Mouse (Mus musculus): ENCODE measurements around the gene Olfr314. TPM values are rescaled to one million over a fixed set of nuclear protein-coding genes. Genes with fewer than 3 reads are reported as not detected.

The Olfr314 gene
- polyA plus RNA-seq (2017; shearing (Covaris generic)): under 1 TPM in 1 of 2 experiments, not detected in 1; 0.39 TPM

GRCm38 (mm10) chr11:58782480-58783089, at the start of gene Olfr314:
Olfr314 (plus strand) TSS chr11:58782952.

GRCm38 (mm10) chr11:58738792-58739262, 43.9 kb upstream of the Olfr314 start, which contains the start of gene Olfr317:
Olfr317 (minus strand) TSS chr11:58739212.

GRCm38 (mm10) chr11:58752434-58752833, 30.3 kb upstream of the Olfr314 start, which contains the start of gene Olfr316:
Olfr316 (plus strand) TSS chr11:58752734.

DNA sequence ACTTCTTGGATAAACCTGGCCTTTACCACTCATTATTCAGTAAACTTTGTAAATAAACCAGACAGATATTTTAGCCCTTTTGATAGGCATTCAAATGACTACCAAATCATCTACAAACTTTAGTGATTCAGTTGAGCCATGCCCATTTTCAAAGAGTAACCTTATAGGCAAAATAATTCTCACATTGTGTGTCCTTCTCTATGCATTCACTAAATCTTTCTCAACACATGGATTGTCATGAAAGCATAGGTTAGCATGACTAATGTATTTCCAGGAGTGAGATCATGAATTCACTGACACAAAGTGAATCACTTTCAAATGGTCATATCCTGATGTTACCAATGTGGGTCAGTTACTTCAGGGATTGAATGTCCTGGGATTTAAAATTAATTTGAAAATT, 9.9 kb upstream of the Olfr314 start, which contains the start of gene Olfr315:
Olfr315 (plus strand) TSS at position 301 of the 400 bp plus-strand sequence.

GRCm38 (mm10) chr11:58801558-58802228, 18.9 kb downstream of the Olfr314 start, which contains the start of gene Fam183b:
Fam183b (minus strand) TSS chr11:58801960.

GRCm38 (mm10) chr11:58814700-58815099, 31.9 kb downstream of the Olfr314 start, which contains the start of gene Olfr313:
Olfr313 (plus strand) TSS chr11:58815000.

GRCm38 (mm10) chr11:58828937-58829336, 46.2 kb downstream of the Olfr314 start, which contains the start of gene Olfr312:
Olfr312 (plus strand) TSS chr11:58829237.

Other genes starting within 250 kb of the Olfr314 start
- 1 to 10 TPM in 1 of 2 experiments, not detected in 1; 3.3 TPM for gene Olfr330, start 248.1 kb upstream of the Olfr314 start, polyA plus RNA-seq (2017; shearing (Covaris generic))
- not detected for gene Olfr329-ps, start 236.5 kb upstream of the Olfr314 start, polyA plus RNA-seq (2017; shearing (Covaris generic))
- 1 to 10 TPM in 1 of 2 experiments, not detected in 1; 1.3 TPM for gene Olfr328, start 227.3 kb upstream of the Olfr314 start, polyA plus RNA-seq (2017; shearing (Covaris generic))
- gene Olfr224, start 212.4 kb upstream of the Olfr314 start, polyA plus RNA-seq (2017; shearing (Covaris generic)): under 1 TPM; 0.24 to 0.29 TPM
- not detected for gene Olfr325, start 205.2 kb upstream of the Olfr314 start, polyA plus RNA-seq (2017; shearing (Covaris generic))
- gene Olfr324, start 187.8 kb upstream of the Olfr314 start, polyA plus RNA-seq (2017; shearing (Covaris generic)): not detected
- under 1 TPM in 1 of 2 experiments, not detected in 1; 0.66 TPM for gene 2210407C18Rik, start 166.9 kb upstream of the Olfr314 start, polyA plus RNA-seq (2017; shearing (Covaris generic))
- not detected for gene Olfr323, start 152.5 kb upstream of the Olfr314 start, polyA plus RNA-seq (2017; shearing (Covaris generic))
- gene Trim58, start 142.5 kb upstream of the Olfr314 start, polyA plus RNA-seq (2017; shearing (Covaris generic)): under 1 TPM; 0.07 to 0.29 TPM
- gene Olfr322, start 124.2 kb upstream of the Olfr314 start, polyA plus RNA-seq (2017; shearing (Covaris generic)): not detected
- under 1 TPM in 1 of 2 experiments, not detected in 1; 0.48 TPM for gene Olfr320, start 101.9 kb upstream of the Olfr314 start, polyA plus RNA-seq (2017; shearing (Covaris generic))
- under 1 TPM in 1 of 2 experiments, not detected in 1; 0.10 TPM for gene Olfr319, start 83.8 kb upstream of the Olfr314 start, polyA plus RNA-seq (2017; shearing (Covaris generic))
- gene Olfr318, start 58.9 kb upstream of the Olfr314 start, polyA plus RNA-seq (2017; shearing (Covaris generic)): under 1 TPM; 0.07 to 0.40 TPM
- not detected for gene Olfr317, start 43.7 kb upstream of the Olfr314 start, polyA plus RNA-seq (2017; shearing (Covaris generic))
- not detected for gene Olfr316, start 30.2 kb upstream of the Olfr314 start, polyA plus RNA-seq (2017; shearing (Covaris generic))
- not detected for gene Olfr315, start 9.8 kb upstream of the Olfr314 start, polyA plus RNA-seq (2017; shearing (Covaris generic))
- not detected for gene Fam183b, start 19.0 kb downstream of the Olfr314 start, polyA plus RNA-seq (2017; shearing (Covaris generic))
- gene Olfr313, start 32.0 kb downstream of the Olfr314 start, polyA plus RNA-seq (2017; shearing (Covaris generic)): not detected
- gene Olfr312, start 46.3 kb downstream of the Olfr314 start, polyA plus RNA-seq (2017; shearing (Covaris generic)): under 1 TPM in 1 of 2 experiments, not detected in 1; 0.10 TPM
- gene Olfr311, start 56.3 kb downstream of the Olfr314 start, polyA plus RNA-seq (2017; shearing (Covaris generic)): under 1 TPM; 0.12 to 0.17 TPM
- gene Gm12258, start 64.2 kb downstream of the Olfr314 start, polyA plus RNA-seq (2017; shearing (Covaris generic)): 10 to 100 TPM in 1 of 2 experiments, 1 to 10 TPM in 1; 7.6 to 12.7 TPM
- 10 to 100 TPM in 1 of 2 experiments, 1 to 10 TPM in 1; 6.5 to 10.4 TPM for gene 2810021J22Rik, start 84.3 kb downstream of the Olfr314 start, polyA plus RNA-seq (2017; shearing (Covaris generic))
- 10 to 100 TPM; 10.1 to 11.1 TPM for gene Zfp39, start 121.3 kb downstream of the Olfr314 start, polyA plus RNA-seq (2017; shearing (Covaris generic))
- under 1 TPM; 0.04 to 0.98 TPM for gene Btnl10, start 135.0 kb downstream of the Olfr314 start, polyA plus RNA-seq (2017; shearing (Covaris generic))
- gene Rnf187, start 156.0 kb downstream of the Olfr314 start, polyA plus RNA-seq (2017; shearing (Covaris generic)): 100 to 1,000 TPM; 265 to 350 TPM
- gene Hist3h2ba, start 166.0 kb downstream of the Olfr314 start, polyA plus RNA-seq (2017; shearing (Covaris generic)): 10 to 100 TPM; 19.5 to 31.1 TPM
- 10 to 100 TPM; 17.6 to 36.4 TPM for gene Hist3h2a, start 171.7 kb downstream of the Olfr314 start, polyA plus RNA-seq (2017; shearing (Covaris generic))
- gene Trim17, start 171.7 kb downstream of the Olfr314 start, polyA plus RNA-seq (2017; shearing (Covaris generic)): 1 to 10 TPM in 1 of 2 experiments, under 1 TPM in 1; 0.16 to 2.8 TPM
- gene Trim11, start 195.1 kb downstream of the Olfr314 start, polyA plus RNA-seq (2017; shearing (Covaris generic)): 10 to 100 TPM; 46.7 to 64.0 TPM

All from inflammation-experienced regulatory T-cells (primary cell).